Mouse (Mus musculus): Measurements from ENCODE around the gene Spag9.

Spag9 gene

DNA sequence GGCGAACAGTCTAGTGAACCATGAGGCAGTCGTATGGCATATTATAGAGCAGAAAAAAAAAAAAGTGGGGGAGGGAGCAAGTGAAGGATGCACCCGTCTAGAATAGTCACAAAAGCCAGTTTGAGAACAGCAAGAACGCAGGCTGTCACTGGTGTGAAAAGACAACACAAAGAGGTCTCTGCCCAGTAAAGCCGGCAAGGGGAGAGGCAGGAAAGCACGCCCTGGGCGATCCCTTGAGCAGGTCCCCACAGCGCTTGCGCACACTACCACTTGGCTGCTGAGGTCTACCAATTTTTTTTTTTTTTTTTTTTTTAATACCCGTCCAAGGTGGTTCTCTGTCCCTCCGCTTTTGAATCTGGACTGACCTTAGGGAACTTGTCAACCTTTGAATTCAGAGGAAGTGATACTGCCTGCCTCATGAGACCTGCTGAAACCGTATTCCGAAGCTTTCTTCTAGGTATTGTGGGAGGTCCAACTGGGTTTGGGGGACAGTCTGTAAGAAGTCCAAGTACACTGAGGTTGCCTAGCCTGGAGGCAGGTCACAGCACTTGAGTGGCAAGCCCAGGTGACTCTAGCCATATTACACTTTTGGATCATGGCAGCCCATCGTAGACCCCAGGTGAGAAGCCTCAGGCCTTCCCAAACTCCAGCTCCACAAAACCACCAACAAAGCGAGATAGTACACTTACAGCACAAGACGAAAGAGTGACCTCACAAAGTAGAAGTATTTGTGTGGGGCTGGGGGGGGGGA lies 153.8 kb downstream of the Spag9 start:
- in situ Hi-C loops (cut with MboI, MseI) = loop anchor here (25.0 kb wide), 1 partner anchor 338 kb away; the partner anchor contains the start of genes Epn3 and Spata20

DNA sequence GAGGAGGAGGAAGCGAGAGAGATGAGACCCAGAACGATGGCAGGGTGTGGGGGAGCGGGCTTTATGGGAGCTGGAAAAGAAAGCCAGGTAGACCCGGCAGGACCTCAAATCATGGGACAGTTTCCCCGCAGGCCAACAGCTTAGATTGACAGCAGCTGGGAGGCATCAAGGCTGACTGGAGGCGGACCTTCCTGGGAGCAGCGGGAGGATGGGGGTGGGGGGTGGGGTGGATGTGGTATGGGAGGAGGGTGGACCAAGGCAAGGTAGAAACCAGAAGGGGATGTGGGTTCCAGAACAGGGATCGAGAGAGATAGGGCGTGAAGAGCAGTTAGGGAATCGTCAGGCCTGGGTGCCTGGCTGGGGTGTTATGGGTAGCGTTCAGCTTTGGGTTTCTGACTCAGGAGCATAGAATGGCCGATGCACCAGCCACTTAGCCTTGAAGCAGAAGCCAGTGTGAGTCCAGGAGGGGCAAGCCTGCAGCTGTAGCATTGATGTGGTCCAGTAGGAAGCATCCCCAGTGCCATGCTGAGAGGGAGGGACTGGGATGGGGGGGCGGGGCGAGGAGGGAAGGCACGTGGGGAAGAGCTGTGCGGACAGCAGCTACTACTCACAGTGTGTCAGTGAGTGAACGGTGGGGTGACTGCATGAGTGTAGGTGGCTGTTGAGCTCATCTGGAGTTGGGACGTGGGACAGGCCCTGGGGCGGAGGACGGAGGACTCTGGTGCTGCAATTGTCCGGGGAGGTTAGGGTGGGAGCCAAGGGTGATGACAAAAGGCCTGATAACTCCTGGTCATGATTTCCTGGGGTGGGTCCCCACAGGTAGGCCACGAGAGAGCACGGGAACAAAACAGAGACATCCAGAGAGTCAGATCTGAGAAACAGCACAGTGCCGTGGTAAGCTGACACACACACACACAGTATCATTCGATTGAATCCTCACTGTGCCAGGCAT lies 154.9 kb downstream of the Spag9 start:
- in situ Hi-C loops (cut with MboI, MseI) = no loop called here

DNA sequence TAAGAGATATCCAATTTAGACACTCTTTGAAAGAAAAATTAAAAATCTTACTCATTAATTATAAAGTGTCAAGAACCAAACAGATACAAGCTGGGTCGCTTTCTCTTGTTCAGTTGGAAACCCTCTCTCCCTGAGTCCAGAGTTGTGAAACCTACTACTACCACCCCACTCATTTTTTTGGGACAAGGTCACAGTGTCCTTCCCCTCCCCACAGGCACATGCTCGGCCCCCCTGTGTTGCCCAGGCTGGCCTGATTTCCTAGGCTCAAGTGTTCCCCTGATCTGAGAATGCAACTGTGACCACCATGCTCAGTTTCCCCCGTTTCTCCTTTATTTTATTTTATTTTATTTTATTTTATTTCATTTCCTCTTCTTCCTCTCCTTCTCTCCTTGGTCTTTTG lies 158.3 kb downstream of the Spag9 start:
- in situ Hi-C loops (cut with MboI, MseI) = no loop called here

DNA sequence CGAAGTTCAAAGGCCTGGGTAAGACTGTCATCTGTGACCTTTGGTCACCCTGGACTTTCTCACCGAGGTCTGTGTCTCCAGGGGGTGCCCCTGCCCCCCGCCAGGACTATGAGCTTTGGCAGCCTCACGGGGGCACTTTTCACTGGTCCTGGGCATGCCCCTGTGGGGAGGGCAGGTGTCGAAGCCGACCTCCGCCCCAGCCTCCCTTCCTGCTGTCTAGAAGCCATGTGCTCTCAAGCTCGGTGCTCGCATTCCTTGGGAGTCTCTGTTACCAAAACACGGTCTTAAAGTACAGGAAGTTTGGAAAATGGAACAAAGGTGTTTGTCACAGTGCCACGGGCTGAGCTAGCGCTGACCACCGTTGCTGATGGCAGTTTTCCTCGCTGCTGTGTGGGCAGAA lies 162.6 kb downstream of the Spag9 start:
- in situ Hi-C loops (cut with MboI, MseI) = no loop called here

DNA sequence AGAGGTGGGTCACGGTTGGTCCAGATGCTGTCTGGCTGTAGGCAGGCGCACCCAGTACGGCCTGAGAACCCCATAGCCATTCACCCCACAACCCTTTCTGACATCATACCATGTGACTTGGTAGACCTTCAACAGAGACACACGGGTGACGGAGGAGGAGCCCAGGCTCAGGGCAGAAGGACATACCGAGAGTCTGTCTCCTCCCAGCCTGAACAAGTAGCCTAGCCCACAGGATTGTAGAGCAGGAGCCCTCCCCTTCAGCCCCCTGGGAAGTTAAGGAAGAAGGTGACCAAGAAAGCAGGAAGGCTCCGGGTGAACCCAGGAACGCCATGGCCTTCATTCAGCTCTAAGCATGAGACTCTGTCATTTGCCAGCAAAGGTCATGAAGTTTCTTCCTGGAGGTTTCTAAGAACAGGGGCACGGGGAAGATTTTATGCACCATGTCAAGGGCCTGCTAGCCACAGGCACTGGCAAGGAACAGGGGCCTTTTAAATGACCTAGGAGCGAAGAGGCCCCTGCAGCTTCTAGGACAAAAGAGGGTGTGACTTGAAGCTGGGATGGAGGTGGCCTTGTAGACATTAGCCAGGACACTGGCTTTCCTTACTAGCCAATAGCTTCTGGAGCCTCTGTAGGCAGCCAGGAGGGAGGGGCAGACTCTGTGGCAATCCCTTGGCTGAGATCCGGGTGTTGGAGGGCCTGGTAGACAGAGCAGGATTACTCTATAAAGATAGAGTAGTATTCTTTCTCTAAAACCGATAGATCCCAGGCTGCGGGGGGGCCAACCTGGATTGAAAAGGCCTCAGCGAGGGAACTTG lies 163.4 kb downstream of the Spag9 start:
- in situ Hi-C loops (cut with MboI, MseI) = no loop called here

DNA sequence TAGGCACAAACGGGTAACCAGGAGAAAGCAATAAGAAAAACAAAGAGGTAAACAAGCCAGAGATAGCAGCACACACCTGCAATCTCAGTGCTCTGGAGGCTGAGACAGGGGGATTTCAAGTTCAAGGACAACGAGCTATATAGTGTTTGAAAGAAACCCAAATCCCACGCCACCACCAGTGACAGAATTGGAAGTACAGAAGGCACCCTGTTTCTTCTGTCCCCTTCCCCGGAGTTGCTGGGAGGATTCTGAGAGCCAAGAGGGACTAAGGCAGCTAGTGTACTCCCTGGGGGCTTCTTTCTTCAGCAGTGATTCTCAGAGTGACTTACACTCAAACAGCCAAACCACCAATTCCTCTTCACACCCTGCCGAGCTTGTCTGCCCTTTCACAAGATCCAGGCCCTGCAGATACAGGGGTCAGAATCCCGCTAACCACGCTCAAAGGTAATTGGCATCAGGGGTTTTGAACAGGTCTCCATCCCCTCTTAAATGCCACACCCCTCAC lies 164.1 kb downstream of the Spag9 start:
- in situ Hi-C loops (cut with MboI, MseI) = no loop called here

DNA sequence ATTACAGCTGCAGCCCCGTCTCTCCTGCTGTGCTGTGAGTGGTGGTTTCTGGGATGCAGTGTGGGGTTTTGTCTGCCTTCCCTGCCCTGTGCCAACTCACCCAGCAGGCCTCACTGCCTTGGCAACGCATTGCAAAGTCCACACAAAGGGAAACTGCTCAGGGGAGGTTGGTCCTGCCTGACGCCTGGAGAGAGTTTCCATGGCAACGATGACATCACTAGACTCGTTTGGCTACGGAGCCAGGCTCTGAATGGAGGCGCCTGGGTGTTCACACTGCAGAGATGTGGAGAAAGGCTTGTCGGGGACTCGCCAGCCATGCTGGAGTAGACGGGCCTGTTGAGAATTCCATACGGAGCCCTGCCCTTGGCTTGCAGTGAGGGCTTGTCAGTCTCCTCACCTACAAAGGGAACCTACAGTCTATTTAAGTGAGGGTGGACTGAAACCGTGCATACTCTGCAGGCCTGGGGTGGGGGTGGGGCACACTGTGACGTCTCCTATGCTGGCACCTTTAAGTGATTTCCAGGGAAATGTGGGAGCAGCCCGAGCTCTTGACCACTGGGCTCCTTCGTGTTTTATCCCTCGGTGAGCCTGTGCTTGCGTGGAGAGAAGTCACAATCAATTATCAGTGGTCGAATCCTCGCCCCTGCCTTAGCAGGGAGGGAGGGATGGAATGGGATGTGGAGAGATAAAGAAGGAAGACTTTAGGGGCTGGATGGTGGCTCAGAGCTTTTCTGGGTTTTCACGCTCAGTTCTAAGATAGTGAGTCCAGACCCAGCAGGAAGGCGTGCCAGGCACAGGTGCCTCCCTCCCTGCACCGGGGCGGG lies 164.8 kb downstream of the Spag9 start:
- in situ Hi-C loops (cut with MboI, MseI) = no loop called here

DNA sequence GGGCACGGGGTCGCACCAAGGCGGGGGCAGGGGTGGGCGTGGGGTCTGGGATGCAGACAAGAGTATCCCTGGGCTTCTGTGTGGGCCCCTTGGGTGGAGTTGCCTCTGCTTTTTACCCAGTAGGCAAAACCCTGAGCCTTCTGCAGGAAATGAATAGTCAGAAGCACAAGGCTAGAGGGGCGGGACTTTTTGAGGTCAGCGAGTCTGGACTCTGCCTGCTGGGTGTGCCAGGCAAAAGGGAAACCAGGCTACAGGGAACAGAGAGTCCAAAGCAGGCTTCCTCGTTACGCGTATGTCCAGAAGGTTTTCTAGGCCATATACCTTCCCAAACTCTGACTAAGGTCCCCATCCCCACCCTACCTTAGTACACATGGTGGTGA lies 165.4 kb downstream of the Spag9 start:
- in situ Hi-C loops (cut with MboI, MseI) = no loop called here

DNA sequence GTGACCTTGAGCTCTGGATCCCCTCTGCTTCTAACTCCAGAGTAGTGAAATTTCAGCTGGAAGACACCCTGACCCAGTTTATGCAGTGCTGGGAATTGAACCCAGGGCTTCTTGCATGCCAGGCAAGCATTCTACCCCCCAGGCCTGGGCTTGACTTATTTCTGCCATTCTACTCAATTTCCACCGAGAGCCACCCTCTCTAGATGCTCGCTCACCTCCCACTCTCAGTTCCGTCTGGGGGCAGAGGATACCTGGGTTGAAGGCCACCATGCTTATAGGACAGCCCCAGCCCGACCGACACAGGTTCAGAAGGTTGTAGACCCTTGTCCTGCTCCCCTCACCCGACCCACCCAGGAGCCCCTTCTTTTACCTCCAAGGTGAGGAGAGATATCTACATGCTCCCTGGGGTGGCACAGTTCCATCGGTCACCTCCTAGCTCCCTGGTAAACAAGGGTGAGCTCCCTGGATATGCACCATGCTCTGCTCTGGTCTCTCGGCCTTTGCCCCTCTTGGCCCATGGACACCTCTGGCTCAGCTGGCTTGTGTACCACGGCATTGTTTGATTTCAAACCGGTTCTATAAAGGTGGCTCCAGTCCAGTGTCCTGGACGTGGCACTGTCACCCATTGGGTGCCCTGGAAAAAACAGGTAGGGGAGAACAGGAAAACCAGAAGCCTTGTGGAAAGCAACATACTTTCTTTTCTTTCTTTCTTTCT lies 166.1 kb downstream of the Spag9 start:
- in situ Hi-C loops (cut with MboI, MseI) = no loop called here

DNA sequence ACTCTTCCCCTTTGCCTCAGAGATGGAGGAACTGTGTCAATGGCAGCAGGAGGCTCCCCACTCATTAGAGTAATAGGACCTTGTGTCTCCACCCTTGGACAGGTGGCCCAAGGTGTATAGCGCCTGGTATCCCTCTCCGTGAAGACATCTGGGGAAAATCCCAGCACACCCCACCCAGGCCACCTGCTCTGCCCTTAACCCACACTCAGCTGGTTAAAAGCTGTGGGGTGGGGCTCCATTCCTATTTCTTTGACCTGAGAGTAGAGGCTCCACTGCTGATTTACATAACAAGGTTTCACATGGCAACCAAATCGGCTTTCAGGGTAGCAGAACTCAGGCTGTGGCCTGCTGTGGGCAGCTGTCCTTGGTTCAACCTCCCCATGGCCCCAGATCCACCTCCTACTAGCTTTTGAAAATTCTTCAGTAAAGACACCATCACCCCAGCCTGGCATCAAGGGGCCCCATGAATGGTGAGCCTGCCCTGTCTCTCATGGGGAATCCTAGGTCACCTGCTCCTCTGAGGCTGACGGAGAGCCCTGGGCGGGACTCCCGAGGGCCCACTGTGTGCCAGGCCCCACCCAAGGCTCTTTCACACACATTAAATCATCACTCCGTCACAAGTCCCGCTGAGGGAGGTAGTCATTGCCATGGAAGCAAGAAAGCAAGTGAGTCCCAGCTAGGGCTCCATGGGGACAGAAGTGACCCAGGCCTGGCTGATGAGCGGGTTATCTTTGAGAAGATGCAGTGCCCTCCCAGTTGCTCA lies 167.3 kb downstream of the Spag9 start:
- in situ Hi-C loops (cut with MboI, MseI) = no loop called here

DNA sequence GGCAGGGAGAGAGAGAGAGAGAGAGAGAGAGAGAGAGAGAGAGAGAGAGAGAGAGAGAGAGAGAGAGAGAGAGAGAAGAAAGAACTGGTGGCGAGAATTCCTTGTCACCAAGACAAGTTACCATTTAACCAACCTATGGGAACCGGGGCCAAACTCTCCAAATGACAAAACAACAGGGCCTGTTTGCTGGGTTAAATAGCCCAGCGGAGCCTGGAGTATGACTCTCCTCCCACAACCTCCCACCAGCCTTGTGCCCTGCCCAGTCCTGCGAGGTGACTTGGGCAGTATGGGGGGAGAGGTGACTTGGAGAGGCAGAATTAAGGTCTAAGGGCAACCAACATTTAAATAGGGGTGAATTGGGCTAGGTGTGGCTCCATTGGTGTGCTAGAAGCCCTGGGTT lies 169.9 kb downstream of the Spag9 start:
- in situ Hi-C loops (cut with MboI, MseI) = no loop called here

DNA sequence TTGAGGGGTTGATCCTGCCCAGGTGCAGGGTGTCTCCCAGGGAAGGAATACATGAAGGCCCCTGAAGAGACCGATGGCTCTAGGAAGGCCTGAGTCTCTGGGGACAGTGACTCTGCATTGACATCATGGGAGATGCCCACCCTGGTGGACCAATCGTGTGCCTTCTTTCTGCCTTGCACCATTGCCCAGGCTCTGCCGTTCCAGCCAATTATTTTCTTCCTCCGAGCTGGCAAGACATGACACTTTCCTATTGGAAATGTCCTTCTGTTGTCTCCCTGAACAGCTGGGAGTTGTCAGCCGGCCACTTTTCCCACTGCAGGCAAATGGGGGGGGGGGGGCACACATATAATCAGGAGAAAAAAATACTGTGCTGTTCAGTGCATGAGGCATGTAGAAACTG lies 172.3 kb downstream of the Spag9 start:
- in situ Hi-C loops (cut with MboI, MseI) = no loop called here

DNA sequence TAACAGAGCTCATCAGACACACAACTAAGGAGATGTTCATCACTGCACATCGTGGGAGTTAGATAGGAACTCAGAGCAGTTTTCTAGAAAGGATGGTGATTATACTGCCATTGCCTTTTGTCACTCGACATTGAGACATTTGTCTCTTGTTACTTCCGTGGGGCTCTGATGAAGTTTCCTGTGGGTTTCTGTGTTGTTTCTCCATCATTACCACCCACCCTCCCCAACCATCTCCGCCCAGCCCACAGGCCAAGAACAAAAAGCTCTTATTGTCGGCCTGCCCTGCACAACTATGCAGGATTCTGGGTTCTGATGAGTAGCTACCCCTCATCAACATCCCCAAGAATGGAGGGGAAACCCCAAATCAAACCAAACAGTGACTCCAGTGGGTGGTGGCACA lies 173.7 kb downstream of the Spag9 start:
- in situ Hi-C loops (cut with MboI, MseI) = no loop called here

DNA sequence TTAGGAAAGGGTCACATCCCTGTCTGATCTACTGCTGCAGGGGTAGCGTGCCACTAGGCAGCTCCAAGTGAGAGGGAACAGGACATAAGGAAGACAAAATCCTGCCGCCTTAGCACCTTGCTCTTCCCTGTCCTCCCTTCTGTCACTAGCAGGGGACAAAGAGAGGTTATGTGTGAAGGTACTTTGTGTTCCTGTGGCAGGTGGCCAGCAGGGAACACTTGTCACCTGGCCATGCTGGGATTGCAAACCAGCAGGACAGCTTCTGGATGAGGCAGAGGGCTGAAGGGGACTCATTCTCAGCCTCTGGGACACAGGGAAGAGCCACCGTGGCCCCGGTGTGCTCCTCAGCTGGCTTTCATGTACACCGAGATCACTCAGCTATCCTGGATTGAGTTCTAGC lies 175.8 kb downstream of the Spag9 start:
- in situ Hi-C loops (cut with MboI, MseI) = no loop called here

DNA sequence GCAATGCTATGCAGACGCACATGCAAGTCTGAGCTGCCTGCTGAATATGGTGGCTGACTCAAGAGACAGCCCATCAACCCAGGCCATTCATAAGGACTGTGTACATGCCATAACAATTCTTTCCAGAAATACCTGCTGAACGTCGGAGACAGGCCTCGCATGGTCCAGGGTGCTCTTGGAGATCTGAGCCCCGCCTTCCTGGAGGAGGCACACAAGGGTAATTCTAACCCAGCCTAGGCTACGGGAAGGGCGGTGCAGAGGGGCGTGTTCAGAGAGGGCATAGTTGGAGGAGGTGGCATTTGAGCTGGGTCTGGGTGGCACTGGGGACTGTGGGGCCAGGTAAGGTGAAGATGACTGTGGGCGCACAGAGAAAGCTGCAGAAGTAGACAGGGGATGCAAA lies 176.3 kb downstream of the Spag9 start:
- in situ Hi-C loops (cut with MboI, MseI) = no loop called here

DNA sequence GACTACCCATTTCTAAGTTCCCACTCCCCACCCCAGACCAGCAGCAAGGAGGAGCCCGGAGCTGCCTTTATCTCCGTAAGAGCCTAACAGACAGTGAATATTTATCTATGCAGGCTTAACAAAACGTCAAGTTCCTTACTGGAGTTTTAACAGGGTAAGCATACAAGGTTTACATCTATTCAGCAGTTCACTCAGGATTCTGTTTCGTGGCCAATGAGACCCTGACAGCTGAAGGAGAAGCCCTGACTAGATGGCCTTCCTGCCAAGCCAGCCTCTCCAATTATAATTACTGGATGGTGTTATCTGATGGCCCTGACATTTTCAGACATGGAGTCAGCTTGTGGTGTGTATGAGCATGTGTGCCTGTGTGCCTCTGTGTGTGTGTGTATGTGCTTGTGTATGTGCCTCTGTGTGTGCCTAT lies 177.8 kb downstream of the Spag9 start:
- in situ Hi-C loops (cut with MboI, MseI) = no loop called here

DNA sequence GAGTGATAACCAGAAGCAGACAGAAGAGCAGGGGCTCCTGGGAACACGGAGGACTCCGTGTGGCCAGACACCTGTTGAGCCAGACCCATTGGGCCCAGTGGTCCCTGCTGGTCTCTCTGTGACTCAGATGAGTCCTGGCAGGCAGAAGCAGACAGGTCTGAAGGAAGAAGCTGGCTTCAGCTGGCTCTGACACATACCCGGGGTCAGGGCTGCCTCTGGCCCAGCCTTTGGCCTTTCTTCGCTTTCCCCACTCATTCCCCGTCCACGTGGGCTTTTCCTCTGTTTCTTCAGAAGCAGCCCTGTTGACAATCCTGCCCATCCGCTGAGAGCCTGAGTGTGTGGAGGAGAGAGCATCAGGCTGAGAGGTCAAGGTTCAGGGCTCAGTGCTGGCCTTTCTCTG lies 179.4 kb downstream of the Spag9 start:
- in situ Hi-C loops (cut with MboI, MseI) = no loop called here

Data from T-helper 1 cell (primary cell).